Mouse (Mus musculus): ENCODE measurements around the gene Nedd9.

DNA sequence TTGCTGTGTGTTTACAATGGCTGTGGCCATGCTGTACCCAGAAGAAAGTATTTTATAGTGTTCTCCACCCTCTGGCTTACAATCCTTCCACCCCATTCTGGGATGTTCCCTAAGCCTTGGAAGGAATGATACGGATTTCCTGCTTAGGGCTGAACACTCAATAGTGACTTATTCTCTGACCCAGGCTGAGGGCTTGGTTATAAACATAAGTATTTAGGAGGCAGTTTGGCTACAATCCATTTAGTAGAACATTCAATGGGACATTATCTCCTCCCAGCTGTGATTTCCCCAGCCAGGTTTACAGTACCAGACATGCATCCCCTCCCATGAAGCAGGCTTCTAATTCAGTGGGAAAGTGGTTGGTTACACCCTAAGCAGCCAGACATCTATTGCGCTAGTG lies 17.3 kb upstream of the Nedd9 start:
- TF ChIP-seq CTCF (IDR thresholded peaks at IDR 0.05; ENCODE audit: borderline replicate concordance, insufficient read depth, low read length) (no peak), POLR2A (IDR thresholded peaks at IDR 0.05; ENCODE audit: low read depth, low read length) (no peak)
